ENCODE assay signal across 34 mouse cellular contexts in genomic region chr4:96339550-96339949, GRCm38 (mm10). TPM values are rescaled to one million over a fixed set of nuclear protein-coding genes. Genes with fewer than 3 reads are reported as not detected.
DNase-seq lines count a peak whose midpoint lies in the region; ATAC-seq and TF ChIP-seq lines count a peak whose summit lies in the region.
"Had no signal": no experiment of that assay in that cellular context is flagged by ENCODE, and none has a peak within 500 bp of the region (broad histone marks: within the 10 kb centered on the region; RNA-seq: fewer than 3 reads in every experiment).

No protein-coding gene starts in this region.

- intact Hi-C loops in gastrocnemius, adult 2 months (cut with DNase I): no loop called here

- TF ChIP-seq CTCF in gastrocnemius, adult 2 months (IDR thresholded peaks at IDR 0.05): no peak

- no peak overlapping the region for H3K9ac ChIP-seq in kidney, embryonic 16.5 days (replicated peaks; ENCODE audit: low read length)
- H3K9ac ChIP-seq in kidney, embryonic 15.5 days: no peak overlapping the region
- H3K9ac ChIP-seq: embryonic facial prominence, embryonic 12.5 days; embryonic facial prominence, embryonic 15.5 days; forebrain, postnatal 0 days; heart, embryonic 12.5 days; heart, embryonic 15.5 days; hindbrain, embryonic 14.5 days had no signal

- H3K4me1 ChIP-seq in kidney, embryonic 16.5 days (ENCODE audit: insufficient read depth, low read length): no peaks in the 10 kb centered on the region
- no peaks in the 10 kb centered on the region for H3K4me1 ChIP-seq in kidney, embryonic 15.5 days
- H3K4me1 ChIP-seq: embryonic facial prominence, embryonic 12.5 days; embryonic facial prominence, embryonic 15.5 days; heart, embryonic 12.5 days; heart, embryonic 15.5 days had no signal

- WGBS in kidney, embryonic 16.5 days: 71% methylated on average over 4 of the region's 4 CpGs
- 80% methylated on average over 4 of the region's 4 CpGs for WGBS in kidney, embryonic 15.5 days

- H3K36me3 ChIP-seq in kidney, embryonic 16.5 days (ENCODE audit: insufficient read depth, low read length): no peaks in the 10 kb centered on the region
- no peaks in the 10 kb centered on the region for H3K36me3 ChIP-seq in kidney, embryonic 15.5 days
- H3K36me3 ChIP-seq: embryonic facial prominence, embryonic 12.5 days; embryonic facial prominence, embryonic 15.5 days; G1E; heart, embryonic 12.5 days; heart, embryonic 15.5 days had no signal

- peaks cover 2% of the 10 kb centered on the region; the same call in 1 of the 2 replicates for H3K9me3 ChIP-seq in kidney, embryonic 16.5 days (ENCODE audit: low read length)
- H3K9me3 ChIP-seq in kidney, embryonic 15.5 days (replicated peaks): no peaks in the 10 kb centered on the region
- H3K9me3 ChIP-seq: embryonic facial prominence, embryonic 12.5 days; embryonic facial prominence, embryonic 15.5 days; heart, embryonic 12.5 days; heart, embryonic 15.5 days had no signal

- DNase-seq in kidney, adult 18-20 months: peak; percentile 61
- peak; percentile 53 for DNase-seq in kidney, postnatal 14 days
- DNase-seq in urinary bladder, postnatal 25 days (ENCODE audit: low spot score): no peak
- no peak for DNase-seq in right cerebral cortex, adult 2 months (ENCODE audit: low spot score in 2 of 2)
- DNase-seq in gastrocnemius, adult 2 months: no peak
- DNase-seq: adrenal gland, postnatal 10 days; adrenal gland, postnatal 36 days; B cell, adult 2 months; cerebellum, adult 11 months; cerebellum, adult 2 months; cerebellum, adult 9-11 months; cerebellum, postnatal 25 days; forebrain, postnatal 0 days; gastrocnemius, postnatal 25 days; heart, adult 18-20 months; heart, postnatal 10 days; heart, postnatal 4 days had no signal

- H3K27ac ChIP-seq in kidney, embryonic 16.5 days (ENCODE audit: low read length): no peak overlapping the region
- H3K27ac ChIP-seq in kidney, embryonic 15.5 days: no peak overlapping the region
- no peak overlapping the region for H3K27ac ChIP-seq in gastrocnemius, adult 2 months
- H3K27ac ChIP-seq: embryonic facial prominence, embryonic 12.5 days; embryonic facial prominence, embryonic 15.5 days; heart, embryonic 15.5 days; hindbrain, embryonic 14.5 days had no signal

- no peaks in the 10 kb centered on the region for H3K27me3 ChIP-seq in kidney, embryonic 16.5 days (ENCODE audit: insufficient read depth, low read length)
- no peaks in the 10 kb centered on the region for H3K27me3 ChIP-seq in kidney, embryonic 15.5 days
- H3K27me3 ChIP-seq: CH12.LX; embryonic facial prominence, embryonic 12.5 days; embryonic facial prominence, embryonic 15.5 days; heart, embryonic 12.5 days; heart, embryonic 15.5 days had no signal

- no peak overlapping the region for H3K4me3 ChIP-seq in kidney, embryonic 16.5 days (ENCODE audit: low read length)
- no peak overlapping the region for H3K4me3 ChIP-seq in kidney, embryonic 15.5 days (replicated peaks)
- H3K4me3 ChIP-seq in gastrocnemius, adult 2 months: no peak overlapping the region
- H3K4me3 ChIP-seq: embryonic facial prominence, embryonic 12.5 days; embryonic facial prominence, embryonic 15.5 days; heart, embryonic 12.5 days; heart, embryonic 15.5 days had no signal

- H3K4me2 ChIP-seq in kidney, embryonic 16.5 days (replicated peaks; ENCODE audit: low read depth, low read length): no peak overlapping the region
- no peak overlapping the region for H3K4me2 ChIP-seq in kidney, embryonic 15.5 days
- H3K4me2 ChIP-seq: embryonic facial prominence, embryonic 12.5 days; embryonic facial prominence, embryonic 15.5 days; heart, embryonic 12.5 days; heart, embryonic 15.5 days; hindbrain, embryonic 14.5 days had no signal

- ATAC-seq in kidney, embryonic 16.5 days (ENCODE audit: low FRiP score, low TSS enrichment): no peak
- ATAC-seq in kidney, embryonic 15.5 days (replicated peaks; ENCODE audit: low FRiP score): 0 out of 2 replicates have a peak, but pooled peaks have one; percentile 49
- ATAC-seq: forebrain, embryonic 14.5 days; forebrain, postnatal 0 days; Patski had no signal

RNA-seq across cellular contexts. Expression of gene Cyp2j11, which starts 8.9 kb away (rescaled TPM):
- polyA plus RNA-seq in kidney, embryonic 16.5 days (2015; fragmentation: Nextera tagmentation; extraction: Ambion mirVana): 6.8 and 8.2 TPM in 2 replicates
- polyA plus RNA-seq in kidney, embryonic 15.5 days (2015; fragmentation: Nextera tagmentation; extraction: Ambion mirVana): 3.5 and 4.0 TPM in 2 replicates
- total RNA-seq in gastrocnemius, adult 2 months (2021): not detected
- total RNA-seq: adrenal gland, adult 18-20 months; adrenal gland, postnatal 10 days; adrenal gland, postnatal 36 days; CH12.LX; common myeloid progenitor, adult 5-6 weeks; forebrain, postnatal 0 days; G1E; gastrocnemius, adult 8-10 months; gastrocnemius, postnatal 25 days; heart, adult 18-20 months; heart, postnatal 10 days; heart, postnatal 4 days had no signal
- polyA plus RNA-seq: cerebellum, adult 2 months; embryonic facial prominence, embryonic 12.5 days; embryonic facial prominence, embryonic 15.5 days; forebrain, embryonic 11.5 days; forebrain, embryonic 14.5 days; forebrain, postnatal 0 days; frontal cortex, adult 2 months; G1E; heart, embryonic 12.5 days; heart, embryonic 15.5 days; hindbrain, embryonic 11.5 days; hindbrain, embryonic 14.5 days; Patski had no signal

Comparison
In these comparisons a context has a peak if more than half of its experiments do, and no peak if none do; other contexts are left out.
1. DNase-seq: peak in kidney, adult 18-20 months (single experiment) and kidney, postnatal 14 days (single experiment); none in urinary bladder, postnatal 25 days (single experiment), right cerebral cortex, adult 2 months (0 of 2) and gastrocnemius, adult 2 months (single experiment).